Mouse (Mus musculus) liver, embryonic 16.5 days (tissue): ENCODE results near the gene Ddn. TPM values are rescaled to one million over a fixed set of nuclear protein-coding genes. Genes with fewer than 3 reads are reported as not detected.

Experiments used
- ATAC-seq: fragments of 200-750 bp; cut with Nextera tagmentation; 2 replicates; pipeline ENCODE4 v1.8.0; 2017; ENCODE audit warnings: low read depth, mild to moderate bottlenecking, moderate number of reproducible peaks, moderate library complexity
- H3K27ac ChIP-seq: fragments of 300-500 bp; sonication (generic); 2 replicates; pipeline ENCODE4 v1.5.1; 2014; ENCODE audit warnings: mild to moderate bottlenecking, low read length
- H3K27me3 ChIP-seq: fragments of 300-500 bp; sonication (generic); 2 replicates; pipeline ENCODE4 v1.6.1; 2014; ENCODE audit warnings: low read depth, low read length, mixed read lengths; ENCODE audit not compliant: control insufficient read depth, insufficient read depth
- H3K36me3 ChIP-seq: fragments of 300-500 bp; sonication (generic); 2 replicates; pipeline ENCODE4 v1.6.1; 2014; ENCODE audit warnings: mild to moderate bottlenecking; ENCODE audit not compliant: control insufficient read depth, insufficient read depth
- H3K4me1 ChIP-seq: fragments of 300-500 bp; sonication (generic); 2 replicates; pipeline ENCODE4 v1.6.1; 2014; ENCODE audit warnings: low read depth, low read length, mixed read lengths; ENCODE audit not compliant: control insufficient read depth
- H3K4me2 ChIP-seq: fragments of 300-500 bp; sonication (generic); 2 replicates; pipeline ENCODE4 v1.6.1; 2014; ENCODE audit warnings: low read depth, low read length, mixed read lengths
- H3K4me3 ChIP-seq: fragments of 300-500 bp; sonication (generic); 2 replicates; pipeline ENCODE4 v1.5.1; 2014; ENCODE audit warnings: low read depth, mild to moderate bottlenecking, low read length
- H3K9ac ChIP-seq: fragments of 300-500 bp; sonication (generic); 2 replicates; pipeline ENCODE4 v1.6.1; 2014; ENCODE audit warnings: low read depth, low read length
- H3K9me3 ChIP-seq: fragments of 300-500 bp; sonication (generic); replicated peaks from 2 replicates; pipeline ENCODE4 v1.6.1; 2016; ENCODE audit warnings: low read length; ENCODE audit not compliant: control insufficient read depth
- WGBS: fragments of 180-500 bp; shearing (Covaris S2); extraction: QIAGEN DNeasy Blood & Tissue Kit; methylation state at CpG from one replicate; pipeline ENCODE4 v1.1.7; 2014; ENCODE audit not compliant: insufficient replicate concordance; 5-methylcytosine and 5-hydroxymethylcytosine counted together
- polyA plus RNA-seq: library from polyadenylated mRNA; unstranded; fragments of >200 nt; fragmentation: Nextera tagmentation; extraction: Ambion mirVana; gene quantifications from 2 replicates; pipeline ENCODE4 v1.2.1, GENCODE M21; 2015

The Ddn gene
- polyA plus RNA-seq, 1 experiment from 2014 or later = not detected

DNA sequence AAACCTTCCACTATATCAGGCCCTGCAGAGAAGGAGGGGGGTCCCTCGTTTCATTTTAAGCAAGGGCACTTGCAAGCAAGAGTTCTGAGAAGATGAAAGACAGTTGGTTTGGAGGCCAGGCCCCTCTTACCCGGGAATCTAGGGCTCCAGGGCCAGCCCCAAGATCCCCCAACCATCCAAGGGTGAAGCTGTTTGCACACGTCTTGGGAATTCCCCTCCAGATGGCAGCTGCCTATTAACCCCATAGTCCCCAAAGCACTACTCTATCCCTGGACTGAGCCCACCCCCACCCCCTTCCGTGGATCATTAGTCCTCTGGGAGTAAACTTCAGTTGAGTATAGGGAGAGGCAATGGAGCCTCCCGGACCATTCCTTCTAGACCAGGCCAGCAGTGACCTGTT, 33.8 kb downstream of the Ddn start:
- Histone ChIP-seq H3K4me1 (peaks cover 5% of the 10 kb centered on the region), H3K27ac (no peak overlapping the region), H3K27me3 (peaks cover 93% of the 10 kb centered on the region), H3K9me3 (no peaks in the 10 kb centered on the region), H3K36me3 (no peaks in the 10 kb centered on the region), H3K4me2 (no peak overlapping the region), H3K9ac (no peak overlapping the region), H3K4me3 (no peak overlapping the region)
- ATAC-seq = no peak
- WGBS = 5% methylated on average over 5 of the region's 5 CpGs

DNA sequence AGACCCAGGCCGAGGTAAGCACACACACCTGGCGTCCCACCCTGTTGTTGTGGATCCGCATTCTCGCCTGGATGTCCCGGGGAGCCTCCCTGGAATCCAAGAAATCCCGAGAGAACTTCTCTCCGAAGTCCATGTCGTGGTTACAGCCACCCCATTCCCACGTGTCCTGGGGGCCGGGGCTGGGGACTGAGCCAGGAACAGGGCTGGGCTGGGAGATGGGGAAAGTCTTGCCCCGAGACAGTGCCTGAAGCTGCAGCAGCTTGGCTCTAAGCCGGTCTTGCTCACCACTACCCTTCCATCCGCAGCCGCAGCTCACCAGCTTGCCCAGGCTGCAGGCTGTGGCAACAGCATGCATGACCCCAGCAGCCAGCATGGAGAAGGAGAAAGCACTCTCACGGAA, 35.2 kb downstream of the Ddn start:
- no peaks in the 10 kb centered on the region for H3K9me3 ChIP-seq
- no peak overlapping the region for H3K27ac ChIP-seq
- 29% methylated on average over 15 of the region's 15 CpGs for WGBS
- H3K4me2 ChIP-seq = no peak overlapping the region
- H3K4me3 ChIP-seq = no peak overlapping the region
- no peak for ATAC-seq
- H3K4me1 ChIP-seq = peaks cover 5% of the 10 kb centered on the region
- no peaks in the 10 kb centered on the region for H3K36me3 ChIP-seq
- peaks cover 81% of the 10 kb centered on the region for H3K27me3 ChIP-seq
- no peak overlapping the region for H3K9ac ChIP-seq

DNA sequence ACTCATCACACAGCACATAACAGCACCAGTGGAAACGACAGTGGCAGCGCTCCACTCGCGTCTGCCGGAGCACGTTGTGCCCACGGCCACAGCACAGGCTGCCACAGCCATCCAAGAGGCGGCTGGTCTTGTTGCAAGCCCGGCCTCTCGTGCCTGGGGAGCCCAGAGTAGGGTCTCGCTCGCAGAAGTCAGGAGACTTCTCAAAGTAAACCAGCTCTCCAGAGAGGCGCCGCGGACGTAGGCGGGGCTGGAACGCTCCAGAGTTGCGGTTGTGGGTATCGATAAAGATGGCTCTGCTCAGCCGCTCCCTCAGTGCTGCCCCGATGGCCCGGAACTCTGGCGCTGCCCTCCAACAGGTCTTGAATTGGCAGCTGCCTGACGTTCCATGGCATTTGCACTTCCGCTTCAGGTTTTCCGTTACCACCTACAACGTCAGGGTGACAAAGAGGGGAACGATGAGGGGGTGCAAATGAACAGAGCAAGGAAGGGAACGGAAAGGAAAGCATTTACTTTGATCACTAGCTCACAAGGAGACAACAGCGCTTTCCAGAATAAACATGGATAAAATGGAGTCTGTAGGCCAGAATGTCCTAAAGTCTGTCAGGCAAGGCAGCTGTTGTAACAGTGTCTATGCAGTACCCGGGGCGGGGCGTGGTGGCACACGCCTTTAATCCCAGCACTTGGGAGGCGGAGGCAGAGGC, 36.6 kb downstream of the Ddn start:
- WGBS = 2% methylated on average over 36 of the region's 36 CpGs
- peaks cover 5% of the 10 kb centered on the region for H3K4me1 ChIP-seq
- H3K9ac ChIP-seq = peak overlapping the region; percentile 3; the same call in 1 of the 2 replicates
- no peak for ATAC-seq
- H3K9me3 ChIP-seq = no peaks in the 10 kb centered on the region
- H3K27ac ChIP-seq = no peak overlapping the region
- H3K27me3 ChIP-seq = peaks cover 67% of the 10 kb centered on the region
- no peaks in the 10 kb centered on the region for H3K36me3 ChIP-seq
- peak overlapping the region; percentile 42 for H3K4me3 ChIP-seq
- peak overlapping the region; percentile 58 for H3K4me2 ChIP-seq

DNA sequence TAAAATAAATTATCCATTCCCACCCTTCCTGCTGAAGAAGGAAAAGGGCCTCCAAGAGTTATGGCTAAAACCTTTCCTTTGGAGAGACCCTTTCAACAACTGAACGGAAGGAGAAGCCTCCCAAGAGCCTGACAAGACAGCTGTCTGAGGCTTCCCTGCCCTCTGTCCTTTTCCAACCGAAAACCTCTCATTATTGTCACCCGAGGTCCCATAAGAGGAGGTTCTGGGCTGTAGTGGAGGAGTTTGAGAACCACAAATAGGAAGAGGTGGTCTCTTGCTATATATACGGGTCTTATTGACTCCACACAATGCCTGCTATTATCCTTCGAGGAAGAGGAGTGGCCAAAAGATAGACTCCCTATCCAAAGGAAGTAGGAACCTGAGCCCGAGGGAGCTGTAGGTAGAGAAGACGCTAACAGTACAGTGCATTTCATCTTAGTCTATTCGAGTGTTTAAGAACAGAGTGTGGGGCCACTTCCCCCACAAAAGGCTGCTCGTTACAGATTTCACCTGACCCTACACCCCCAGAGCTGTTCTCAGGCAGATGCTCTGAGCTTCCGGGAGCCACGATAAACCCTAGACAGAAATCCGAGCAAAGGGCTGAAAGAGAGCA, 37.4 kb downstream of the Ddn start:
- no peaks in the 10 kb centered on the region for H3K9me3 ChIP-seq
- H3K4me2 ChIP-seq = peak overlapping the region; percentile 58
- ATAC-seq = no peak
- no peak overlapping the region for H3K9ac ChIP-seq
- peaks cover 5% of the 10 kb centered on the region for H3K4me1 ChIP-seq
- no peak overlapping the region; the same call in 1 of the 2 replicates for H3K4me3 ChIP-seq
- WGBS = 6% methylated on average over 12 of the region's 12 CpGs
- H3K27me3 ChIP-seq = peaks cover 59% of the 10 kb centered on the region
- H3K27ac ChIP-seq = no peak overlapping the region
- H3K36me3 ChIP-seq = no peaks in the 10 kb centered on the region

DNA sequence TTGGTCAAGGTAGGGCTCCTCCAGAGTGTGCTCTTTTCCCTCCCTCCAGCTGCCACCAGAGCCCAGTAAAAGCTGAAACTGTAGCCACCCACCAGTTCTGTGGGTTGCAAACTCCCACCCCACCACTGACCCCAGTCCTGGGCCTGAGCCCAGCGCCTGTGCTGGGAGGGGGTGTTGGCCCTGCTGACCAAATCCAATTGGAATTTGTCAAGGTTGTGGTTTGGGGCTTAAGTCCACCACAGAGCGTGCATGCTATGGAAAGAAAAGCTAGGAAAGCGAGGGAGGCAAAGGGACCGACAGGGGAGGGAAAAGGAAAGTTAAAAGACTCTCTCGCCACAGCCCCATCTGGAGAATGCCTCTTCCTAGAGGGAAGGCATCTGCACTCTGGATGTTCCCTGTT, 41.0 kb downstream of the Ddn start:
- 37% methylated on average over 5 of the region's 5 CpGs for WGBS
- H3K36me3 ChIP-seq = no peaks in the 10 kb centered on the region
- H3K27me3 ChIP-seq = peaks cover 44% of the 10 kb centered on the region
- H3K9ac ChIP-seq = no peak overlapping the region
- peaks cover 3% of the 10 kb centered on the region for H3K4me1 ChIP-seq
- H3K4me2 ChIP-seq = no peak overlapping the region
- no peak overlapping the region for H3K27ac ChIP-seq
- no peak for ATAC-seq
- H3K4me3 ChIP-seq = no peak overlapping the region
- no peaks in the 10 kb centered on the region for H3K9me3 ChIP-seq

- Histone ChIP-seq H3K4me3 (no peak overlapping the region), H3K27me3 (peaks cover 26% of the 10 kb centered on the region), H3K27ac (no peak overlapping the region), H3K9me3 (no peaks in the 10 kb centered on the region), H3K4me1 (peaks cover 17% of the 10 kb centered on the region), H3K9ac (no peak overlapping the region), H3K36me3 (no peaks in the 10 kb centered on the region), H3K4me2 (no peak overlapping the region)
- 62% methylated on average over 4 of the region's 4 CpGs for WGBS
- no peak for ATAC-seq
Measured at GRCm38 (mm10) chr15:98765929-98766328, 43.4 kb downstream of the Ddn start.

GRCm38 (mm10) chr15:98762670-98763529, 46.4 kb downstream of the Ddn start, which contains the start of gene Arf3:
TSS of gene Arf3 (minus strand) at chr15:98763214.
- under 1% methylated on average over 74 of the region's 76 CpGs for WGBS
- Histone ChIP-seq H3K36me3 (no peaks in the 10 kb centered on the region), H3K9me3 (no peaks in the 10 kb centered on the region), H3K27me3 (peaks cover 23% of the 10 kb centered on the region), H3K4me3 (peak within 1 kb of the TSS; percentile 82), H3K4me2 (peak within 1 kb of the TSS; percentile 95), H3K27ac (peak within 1 kb of the TSS; percentile 54), H3K9ac (peak within 1 kb of the TSS; percentile 78), H3K4me1 (peaks cover 17% of the 10 kb centered on the region)
- ATAC-seq = peak; percentile 90

DNA sequence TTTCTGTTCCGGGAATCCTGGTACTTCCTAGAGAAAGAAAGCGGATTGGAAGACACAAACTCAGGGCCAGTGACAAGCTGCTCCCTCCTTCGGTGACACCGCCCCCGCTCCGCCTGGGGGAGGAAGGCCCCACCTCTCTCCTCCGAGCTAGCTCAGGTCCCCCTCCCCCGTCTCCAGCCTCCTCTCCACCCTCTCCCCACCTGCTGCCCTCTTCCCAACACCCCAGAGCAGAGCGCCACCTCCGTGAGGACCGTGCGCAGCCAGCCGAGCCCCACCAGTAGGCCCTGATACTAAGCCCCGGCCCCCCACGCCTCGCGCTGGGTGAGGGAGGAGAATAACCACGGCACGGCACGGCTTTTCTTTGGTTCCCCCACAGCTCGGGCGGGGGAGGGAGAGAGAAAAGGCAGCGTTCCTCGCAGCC, 47.1 kb downstream of the Ddn start:
- no peaks in the 10 kb centered on the region for H3K9me3 ChIP-seq
- peak overlapping the region; percentile 95 for H3K4me2 ChIP-seq
- peak overlapping the region; percentile 54 for H3K27ac ChIP-seq
- ATAC-seq = peak; percentile 69
- no peaks in the 10 kb centered on the region for H3K36me3 ChIP-seq
- H3K9ac ChIP-seq = peak overlapping the region; percentile 78
- 2% methylated on average over 19 of the region's 24 CpGs for WGBS
- peaks cover 17% of the 10 kb centered on the region for H3K4me1 ChIP-seq
- H3K27me3 ChIP-seq = peaks cover 23% of the 10 kb centered on the region
- peak overlapping the region; percentile 82 for H3K4me3 ChIP-seq
